Mouse (Mus musculus): ENCODE results near the gene 2310034G01Rik.

DNA sequence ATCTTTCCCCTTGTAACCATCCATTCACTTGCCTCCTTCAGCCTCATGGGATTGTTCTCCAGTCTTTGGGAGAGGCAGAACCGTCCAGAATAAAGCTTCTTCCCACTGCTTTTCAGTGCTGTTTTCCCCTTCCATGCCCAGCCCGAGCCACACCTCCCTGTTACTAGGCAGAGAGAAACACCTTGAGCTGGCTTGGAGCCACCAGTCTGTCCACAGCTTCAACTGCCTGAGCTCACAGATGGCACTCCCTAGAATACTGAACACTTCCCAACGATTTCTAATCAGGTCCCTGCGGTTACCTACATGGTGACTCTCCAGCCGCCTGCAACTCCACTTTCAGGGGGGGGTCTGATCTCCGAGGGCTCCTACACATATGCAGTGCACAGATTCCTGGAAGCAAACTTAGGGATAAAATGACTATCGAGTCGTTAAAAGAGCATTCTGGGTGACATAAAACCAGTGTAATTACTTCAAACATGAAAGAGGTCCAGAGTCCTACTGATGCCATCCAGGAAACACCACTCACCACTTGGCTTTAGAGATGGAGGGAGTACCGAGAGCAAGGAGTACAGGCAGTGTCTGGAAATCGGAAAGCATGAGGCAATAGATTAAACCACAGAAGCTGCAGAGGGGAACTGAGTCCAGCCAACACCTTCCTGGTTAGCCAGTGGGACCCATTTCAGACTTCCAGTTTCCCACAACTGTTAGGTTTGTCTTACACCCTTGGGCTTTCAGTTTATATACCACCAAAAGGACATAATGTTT is at the start of gene 2310034G01Rik:
- no peak for TF ChIP-seq CTCF (IDR thresholded peaks at IDR 0.05; ENCODE audit: low read depth, low read length)
- no peak for TF ChIP-seq TAL1 (conservative IDR thresholded peaks at IDR 0.05; ENCODE audit: low read depth, low read length)
- no peak for TF ChIP-seq GATA1 (IDR thresholded peaks at IDR 0.05; ENCODE audit: borderline replicate concordance, low read length)
- TF ChIP-seq GATA2 (IDR thresholded peaks at IDR 0.05; ENCODE audit: borderline replicate concordance, low read depth, low read length), result no peak
- TF ChIP-seq POLR2AphosphoS5 (IDR thresholded peaks at IDR 0.05; ENCODE audit: insufficient replicate concordance, low read depth, low read length), result no peak
